Mouse (Mus musculus) cerebellum, postnatal 14 days (tissue): ENCODE results near the gene Plin1.

ENCODE experiments used
- DNase-seq, 2 experiments: peaks; one replicate each; pipeline ENCODE4 v3.0.0; 2021; ENCODE audit warnings: mixed read lengths in 2 of 2

The Plin1 gene

GRCm38 (mm10) chr7:79734563-79734962, 1.9 kb upstream of the Plin1 start:
- peak in 1 of 2 experiments; percentile 13 for DNase-seq

GRCm38 (mm10) chr7:79731438-79731837, 1.3 kb downstream of the Plin1 start:
- DNase-seq, result no peak

GRCm38 (mm10) chr7:79729743-79730370, 2.8 kb downstream of the Plin1 start:
- peak in 1 of 2 experiments; percentile 22 for DNase-seq

- DNase-seq, result peak; percentile 59 to 79
Observed at GRCm38 (mm10) chr7:79729169-79729568, 3.5 kb downstream of the Plin1 start.

GRCm38 (mm10) chr7:79728219-79728618, 4.5 kb downstream of the Plin1 start:
- peak; percentile 57 to 63 for DNase-seq

- peak; percentile 48 to 66 for DNase-seq
Observed at GRCm38 (mm10) chr7:79727091-79727490, 5.6 kb downstream of the Plin1 start.

GRCm38 (mm10) chr7:79721386-79721977, 11.2 kb downstream of the Plin1 start:
- DNase-seq, result peak; percentile 31 to 40

GRCm38 (mm10) chr7:79715187-79715981, 17.3 kb downstream of the Plin1 start, which contains the start of gene Kif7:
Gene Kif7 (minus strand): TSS chr7:79715720.
- DNase-seq, result peak; percentile 52 to 66

- DNase-seq, result peak; percentile 30 to 38
Observed at GRCm38 (mm10) chr7:79710831-79711230, 21.9 kb downstream of the Plin1 start.

GRCm38 (mm10) chr7:79710130-79710607, 22.5 kb downstream of the Plin1 start:
- DNase-seq, result peak; percentile 82

- DNase-seq, result no peak
Observed at GRCm38 (mm10) chr7:79705210-79705609, 27.5 kb downstream of the Plin1 start.

- no peak for DNase-seq
Observed at GRCm38 (mm10) chr7:79702755-79703154, 29.9 kb downstream of the Plin1 start.

GRCm38 (mm10) chr7:79696495-79696894, 36.2 kb downstream of the Plin1 start:
- DNase-seq, result no peak

- DNase-seq, result no peak
Observed at GRCm38 (mm10) chr7:79680231-79680630, 52.5 kb downstream of the Plin1 start.

GRCm38 (mm10) chr7:79679186-79679585, 53.5 kb downstream of the Plin1 start:
- DNase-seq, result peak; percentile 16 to 25

- no peak for DNase-seq
Observed at GRCm38 (mm10) chr7:79670900-79671604, 61.7 kb downstream of the Plin1 start.
